In genomic region chr19:3960211-3960610, GRCm38 (mm10) we compare ENCODE assay signal across 23 mouse cellular contexts. TPM values are rescaled to one million over a fixed set of nuclear protein-coding genes. Genes with fewer than 3 reads are reported as not detected.
DNase-seq lines count a peak whose midpoint lies in the region; ATAC-seq and TF ChIP-seq lines count a peak whose summit lies in the region.
"Had no signal": no experiment of that assay in that cellular context is flagged by ENCODE, and none has a peak within 500 bp of the region (broad histone marks: within the 10 kb centered on the region; RNA-seq: fewer than 3 reads in every experiment).

No protein-coding gene starts in this region.

- H3K27me3 ChIP-seq in lung, embryonic 14.5 days (ENCODE audit: insufficient read depth, low read length), result no peaks in the 10 kb centered on the region

- H3K4me3 ChIP-seq in lung, embryonic 14.5 days (ENCODE audit: low read depth, low read length), result no peak overlapping the region
- H3K4me3 ChIP-seq in lung, adult 2 months (replicated peaks; ENCODE audit: extremely low read depth, low read depth, low read length), result no peak overlapping the region
- H3K4me3 ChIP-seq: forebrain, embryonic 10.5 days; forebrain, embryonic 13.5 days; heart, adult 2 months; heart, embryonic 10.5 days; heart, embryonic 13.5 days; hindbrain, embryonic 12.5 days had no signal

- no peak overlapping the region for H3K9ac ChIP-seq in lung, embryonic 14.5 days
- H3K9ac ChIP-seq: forebrain, embryonic 13.5 days; heart, embryonic 13.5 days; hindbrain, embryonic 12.5 days had no signal

- peak; percentile 7 for DNase-seq in lung, embryonic 14.5 days
- no peak for DNase-seq in lung, adult 2 months
- DNase-seq in R1 (ENCODE audit: low read depth, low spot score), result peak; percentile 16
- peak; percentile 52 for DNase-seq in lung, postnatal 10 days
- peak; percentile 25 to 64 for DNase-seq in lung, postnatal 4 days
- DNase-seq in spleen, postnatal 14 days (ENCODE audit: low spot score in 2 of 2), result no peak
- no peak for DNase-seq in right cerebral cortex, postnatal 4 days
- DNase-seq: adrenal gland, postnatal 10 days; adrenal gland, postnatal 36 days; cerebellum, adult 18-20 months; cerebellum, adult 9-10 months; cerebellum, postnatal 14 days; gastrocnemius, postnatal 10 days; gastrocnemius, postnatal 36 days; heart, adult 2 months had no signal

- no peak overlapping the region for H3K4me2 ChIP-seq in lung, embryonic 14.5 days
- H3K4me2 ChIP-seq: forebrain, embryonic 13.5 days; heart, embryonic 13.5 days; hindbrain, embryonic 12.5 days had no signal

- no peak for ATAC-seq in lung, embryonic 14.5 days (ENCODE audit: insufficient read depth)
- ATAC-seq: forebrain, embryonic 13.5 days; forebrain, embryonic 16.5 days had no signal

- no peaks in the 10 kb centered on the region for H3K36me3 ChIP-seq in lung, embryonic 14.5 days (ENCODE audit: insufficient read depth)
- H3K36me3 ChIP-seq: forebrain, embryonic 10.5 days; heart, embryonic 10.5 days; heart, embryonic 13.5 days; hindbrain, embryonic 12.5 days had no signal

- no peak overlapping the region for H3K27ac ChIP-seq in lung, embryonic 14.5 days (ENCODE audit: low read depth)
- H3K27ac ChIP-seq: forebrain, embryonic 10.5 days; forebrain, embryonic 13.5 days; heart, adult 2 months; heart, embryonic 10.5 days; heart, embryonic 13.5 days; hindbrain, embryonic 12.5 days had no signal

- no peaks in the 10 kb centered on the region for H3K9me3 ChIP-seq in lung, embryonic 14.5 days (ENCODE audit: low read depth, low read length)
- H3K9me3 ChIP-seq: forebrain, embryonic 10.5 days; forebrain, embryonic 13.5 days; heart, embryonic 10.5 days; heart, embryonic 13.5 days; hindbrain, embryonic 12.5 days had no signal

- TF ChIP-seq POLR2A in lung, adult 2 months (IDR thresholded peaks at IDR 0.05; ENCODE audit: borderline replicate concordance, extremely low read depth, low read depth, low read length), result no peak

- TF ChIP-seq CTCF in lung, embryonic 14.5 days (IDR thresholded peaks at IDR 0.05; ENCODE audit: low read depth), result no peak
- TF ChIP-seq CTCF in lung, adult 2 months (IDR thresholded peaks at IDR 0.05; ENCODE audit: insufficient read depth, low read length), result no peak

- H3K4me1 ChIP-seq in lung, embryonic 14.5 days (ENCODE audit: insufficient read depth), result no peaks in the 10 kb centered on the region
- H3K4me1 ChIP-seq in lung, adult 2 months (ENCODE audit: control insufficient read depth, insufficient read depth, low read length), result no peaks in the 10 kb centered on the region
- H3K4me1 ChIP-seq: forebrain, embryonic 10.5 days; forebrain, embryonic 13.5 days; hindbrain, embryonic 12.5 days had no signal

- 63% methylated on average over 5 of the region's 5 CpGs for WGBS in lung, embryonic 14.5 days
- WGBS in lung, adult 2 months, result 59% methylated on average over 5 of the region's 5 CpGs

RNA-seq across cellular contexts. Expression of gene Aldh3b3, which starts 1.8 kb away (rescaled TPM):
- polyA plus RNA-seq in lung, embryonic 14.5 days (2014; fragmentation: Nextera tagmentation; extraction: Ambion mirVana), result not detected in 2 replicates
- polyA plus RNA-seq in lung, adult 2 months (2012; rRNA removed), result 0.08 and 0.21 TPM in 2 replicates
- polyA plus RNA-seq: embryonic facial prominence, embryonic 11.5 days; forebrain, embryonic 10.5 days; forebrain, embryonic 13.5 days; forebrain, embryonic 16.5 days; heart, embryonic 10.5 days; heart, embryonic 13.5 days; heart, embryonic 16.5 days; hindbrain, embryonic 12.5 days had no signal

RNA-seq across cellular contexts. Expression of gene Aldh3b2, which starts 11.9 kb away (rescaled TPM):
- 0.62 and 1.0 TPM in 2 replicates for polyA plus RNA-seq in lung, embryonic 14.5 days (2014; fragmentation: Nextera tagmentation; extraction: Ambion mirVana)
- 2.0 and 21.7 TPM in 2 replicates for polyA plus RNA-seq in lung, adult 2 months (2012; rRNA removed)
- polyA plus RNA-seq: forebrain, embryonic 13.5 days; heart, embryonic 13.5 days had no signal

RNA-seq across cellular contexts. Expression of gene Unc93b1, which starts 25.2 kb away (rescaled TPM):
- 13.3 and 14.8 TPM in 2 replicates for polyA plus RNA-seq in lung, embryonic 14.5 days (2014; fragmentation: Nextera tagmentation; extraction: Ambion mirVana)
- 169 and 180 TPM in 2 replicates for polyA plus RNA-seq in lung, adult 2 months (2012; rRNA removed)

RNA-seq across cellular contexts. Expression of gene Acy3, which starts 26.2 kb away (rescaled TPM):
- 7.2 and 8.0 TPM in 2 replicates for polyA plus RNA-seq in lung, embryonic 14.5 days (2014; fragmentation: Nextera tagmentation; extraction: Ambion mirVana)
- 27.7 and 29.8 TPM in 2 replicates for polyA plus RNA-seq in lung, adult 2 months (2012; rRNA removed)

RNA-seq across cellular contexts. Expression of gene Aldh3b1, which starts 30.6 kb away (rescaled TPM):
- 3.0 and 3.6 TPM in 2 replicates for polyA plus RNA-seq in lung, embryonic 14.5 days (2014; fragmentation: Nextera tagmentation; extraction: Ambion mirVana)
- polyA plus RNA-seq in lung, adult 2 months (2012; rRNA removed), result 71.9 and 85.0 TPM in 2 replicates

Comparison
In these comparisons a context has a peak if more than half of its experiments do, and no peak if none do; other contexts are left out.
1. DNase-seq: peak in lung, embryonic 14.5 days (single experiment), R1 (single experiment), lung, postnatal 10 days (single experiment) and lung, postnatal 4 days (2 of 2); none in lung, adult 2 months (single experiment), spleen, postnatal 14 days (0 of 2) and right cerebral cortex, postnatal 4 days (single experiment).
2. RNA of gene Unc93b1, which starts 25.2 kb away (polyA plus RNA-seq): 169 to 180 TPM in lung, adult 2 months; 13.3 to 14.8 TPM in lung, embryonic 14.5 days; every median in the first group is over 10 times any median in the second.